Mouse (Mus musculus) heart, embryonic 14.5 days (tissue): ENCODE measurements around the gene Cd2bp2. TPM values are rescaled to one million over a fixed set of nuclear protein-coding genes. Genes with fewer than 3 reads are reported as not detected.

Experiments
- ATAC-seq: fragments of 200-750 bp; cut with Nextera tagmentation; 2 replicates; pipeline ENCODE4 v1.8.0; 2017; ENCODE audit warnings: low read depth, moderate TSS enrichment; ENCODE audit not compliant: insufficient number of reproducible peaks, insufficient read depth, low FRiP score
- H3K27ac ChIP-seq, 2 experiments: fragments of 200-500 bp in 1 of 2; fragments of 300-500 bp in 1 of 2; sonication (generic) in 1 of 2; replicated peaks in 1 of 2; 2 replicates each; pipeline ENCODE4 v1.5.1; 2012 to 2014; ENCODE audit warnings: low read depth in 2 of 2, low read length in 2 of 2, control low read depth in 1 of 2, mild to moderate bottlenecking in 1 of 2, mixed read lengths in 1 of 2; ENCODE audit not compliant: control insufficient read depth in 1 of 2, insufficient read depth in 1 of 2
- H3K27me3 ChIP-seq: fragments of 300-500 bp; sonication (generic); 2 replicates; pipeline ENCODE4 v1.6.1; 2014; ENCODE audit warnings: mild to moderate bottlenecking, low read length, control low read depth; ENCODE audit not compliant: control insufficient read depth, insufficient read depth
- H3K36me3 ChIP-seq: fragments of 300-500 bp; sonication (generic); 2 replicates; pipeline ENCODE4 v1.6.1; 2014; ENCODE audit warnings: mild to moderate bottlenecking, control low read depth, low read length, mixed read lengths; ENCODE audit not compliant: control insufficient read depth, insufficient read depth
- H3K4me1 ChIP-seq, 2 experiments: fragments of 200-500 bp in 1 of 2; fragments of 300-500 bp in 1 of 2; sonication (generic) in 1 of 2; 2 replicates each; pipeline ENCODE4 v1.6.1; 2012 to 2014; ENCODE audit warnings: low read length in 2 of 2, control low read depth in 1 of 2, mixed read lengths in 1 of 2; ENCODE audit not compliant: control insufficient read depth in 2 of 2, insufficient read depth in 2 of 2
- H3K4me2 ChIP-seq: fragments of 300-500 bp; sonication (generic); 2 replicates; pipeline ENCODE4 v1.6.1; 2014; ENCODE audit warnings: mild to moderate bottlenecking, low read length
- H3K4me3 ChIP-seq, 2 experiments: fragments of 200-500 bp in 1 of 2; fragments of 300-500 bp in 1 of 2; sonication (generic) in 1 of 2; 2 replicates each; pipeline ENCODE4 v1.5.1; 2012 to 2014; ENCODE audit warnings: low read length in 2 of 2, mild to moderate bottlenecking in 2 of 2, control low read depth in 1 of 2, low read depth in 1 of 2, moderate library complexity in 1 of 2; ENCODE audit not compliant: control insufficient read depth in 1 of 2, insufficient read depth in 1 of 2
- H3K9ac ChIP-seq: fragments of 300-500 bp; sonication (generic); 2 replicates; pipeline ENCODE4 v1.6.1; 2014; ENCODE audit warnings: mild to moderate bottlenecking, low read length
- H3K9me3 ChIP-seq: fragments of 300-500 bp; sonication (generic); 2 replicates; pipeline ENCODE4 v1.6.1; 2016; ENCODE audit warnings: low read length, control low read depth; ENCODE audit not compliant: control insufficient read depth
- WGBS: fragments of 180-500 bp; shearing (Covaris S2); extraction: QIAGEN DNeasy Blood & Tissue Kit; methylation state at CpG from one replicate; pipeline ENCODE4 v1.1.7; 2014; 5-methylcytosine and 5-hydroxymethylcytosine counted together
- polyA plus RNA-seq: library from polyadenylated mRNA; unstranded; fragments of >200 nt; fragmentation: Nextera tagmentation; extraction: Ambion mirVana; gene quantifications from 2 replicates; pipeline ENCODE4 v1.2.1, GENCODE M21; 2014

Gene Cd2bp2
- polyA plus RNA-seq, 1 experiment from 2014 or later = 34.8 TPM

DNA sequence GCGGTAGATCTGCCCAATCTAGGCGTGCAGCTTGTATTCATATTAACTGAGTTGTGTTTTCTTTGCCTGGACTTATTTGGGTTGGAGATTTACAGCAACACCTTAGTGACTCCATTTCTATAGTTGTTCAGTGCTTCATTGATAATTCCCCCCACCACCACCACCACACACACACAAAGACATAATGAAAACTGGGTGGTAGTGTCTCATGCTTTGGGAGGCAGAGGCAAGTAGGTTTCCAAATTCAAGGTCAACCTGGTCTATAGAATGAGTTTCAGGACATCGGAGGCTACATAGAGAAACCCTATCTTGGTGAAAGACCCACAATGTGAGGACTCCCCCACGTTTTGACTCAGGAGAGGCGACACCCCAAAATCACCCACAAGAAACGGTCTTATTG lies 28.8 kb upstream of the Cd2bp2 start:
- Histone ChIP-seq H3K27ac (no peak overlapping the region), H3K9me3 (no peaks in the 10 kb centered on the region), H3K4me3 (no peak overlapping the region), H3K4me1 (no peaks in the 10 kb centered on the region; a peak in 2 of 4 replicates), H3K4me2 (no peak overlapping the region), H3K36me3 (peaks cover 5% of the 10 kb centered on the region; the same call in 1 of the 2 replicates), H3K9ac (no peak overlapping the region), H3K27me3 (no peaks in the 10 kb centered on the region)
- ATAC-seq = no peak
- 88% methylated on average over 6 of the region's 6 CpGs for WGBS

DNA sequence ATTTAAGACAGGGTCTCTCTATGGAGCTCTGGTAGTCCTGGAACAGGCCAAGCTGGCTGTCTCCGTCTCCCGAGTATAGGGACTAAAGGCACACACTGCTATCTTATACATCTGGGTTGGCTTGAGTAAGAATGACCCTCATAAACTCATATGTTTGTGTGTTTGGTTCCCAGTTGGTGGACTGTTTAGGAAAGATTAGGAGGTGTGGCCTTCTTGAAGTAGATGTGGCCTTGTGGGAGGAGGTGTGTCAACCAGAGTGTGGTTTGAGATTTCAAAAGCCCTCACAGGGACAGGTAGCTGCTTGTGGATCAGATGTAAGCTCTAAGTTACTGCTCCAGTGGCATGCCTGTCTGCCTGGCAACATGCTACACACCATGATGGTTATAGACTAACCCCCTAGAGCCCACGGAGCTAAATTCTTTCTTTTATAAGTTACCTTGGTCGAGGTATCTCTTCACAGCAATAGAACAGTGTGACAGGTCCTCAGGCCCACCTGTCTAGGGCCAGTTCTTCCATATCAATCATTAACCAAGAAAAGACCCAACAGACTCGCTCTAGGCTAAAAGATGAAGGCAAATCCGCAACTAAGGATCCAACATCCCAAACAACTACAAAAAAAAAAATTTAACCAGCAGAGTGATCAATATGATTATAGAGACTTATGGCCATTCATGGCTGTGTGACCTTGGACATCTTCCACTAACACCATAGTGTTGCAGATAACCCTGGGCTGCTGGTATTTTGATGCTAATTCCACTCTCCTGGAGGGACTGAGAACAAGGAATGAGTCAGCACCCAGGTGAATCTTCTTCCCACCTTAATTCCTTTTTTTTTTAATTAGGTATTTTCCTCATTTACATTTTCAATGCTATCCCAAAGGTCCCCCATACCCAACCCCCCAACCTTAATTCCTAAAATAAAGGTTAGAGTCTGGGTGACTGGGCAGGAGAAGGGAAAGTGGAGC lies 27.9 kb upstream of the Cd2bp2 start:
- Histone ChIP-seq H3K9me3 (no peaks in the 10 kb centered on the region), H3K27me3 (no peaks in the 10 kb centered on the region), H3K4me2 (no peak overlapping the region), H3K4me3 (no peak overlapping the region), H3K4me1 (no peaks in the 10 kb centered on the region; a peak in 2 of 4 replicates), H3K36me3 (no peaks in the 10 kb centered on the region), H3K9ac (no peak overlapping the region), H3K27ac (no peak overlapping the region)
- no peak for ATAC-seq
- WGBS = 80% methylated on average over 6 of the region's 6 CpGs

DNA sequence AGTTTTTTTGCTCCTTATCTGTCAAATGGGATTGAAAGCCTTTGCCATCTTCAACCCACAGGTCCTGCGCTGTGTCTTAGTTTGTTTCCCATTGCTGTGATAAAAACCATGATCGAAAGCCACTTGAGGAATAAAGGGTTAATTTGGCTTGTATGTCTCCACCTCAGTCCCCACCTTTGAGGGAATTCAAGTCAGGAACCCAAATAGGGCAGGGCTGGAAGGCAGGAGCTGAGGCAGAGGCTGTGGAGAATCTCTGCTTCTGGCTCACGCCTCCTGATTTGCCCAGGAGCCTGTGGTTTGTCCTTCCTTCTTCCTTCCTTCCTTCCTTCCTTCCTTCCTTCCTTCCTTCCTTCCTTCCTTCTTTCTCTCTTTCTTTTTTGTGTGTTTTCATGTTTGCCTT lies 27.3 kb upstream of the Cd2bp2 start:
- H3K4me1 ChIP-seq = peaks cover 0 to 3% of the 10 kb centered on the region in 2 experiments

DNA sequence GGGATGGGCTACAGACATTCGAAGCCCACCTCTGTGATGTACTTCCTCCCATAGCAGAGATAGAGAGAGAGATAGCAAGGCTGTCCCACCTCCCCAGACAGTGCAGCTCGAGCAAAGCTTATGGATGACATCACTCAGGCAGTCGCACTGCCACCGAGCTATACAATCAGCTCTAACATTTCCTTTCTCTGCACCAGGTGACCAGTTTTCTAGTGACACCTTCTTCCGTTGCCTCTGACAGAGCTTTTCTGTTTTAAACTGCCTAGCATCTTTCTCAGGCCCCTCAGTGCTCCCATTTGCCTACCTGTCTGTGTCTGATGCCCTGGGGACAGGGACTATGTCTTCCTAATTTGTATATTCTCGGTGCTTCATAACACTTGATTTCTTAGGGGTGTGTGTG lies 24.6 kb upstream of the Cd2bp2 start:
- H3K9me3 ChIP-seq = no peaks in the 10 kb centered on the region
- no peak overlapping the region for H3K9ac ChIP-seq
- peaks cover 14 to 18% of the 10 kb centered on the region in 2 experiments for H3K4me1 ChIP-seq
- no peak overlapping the region for H3K27ac ChIP-seq
- H3K36me3 ChIP-seq = no peaks in the 10 kb centered on the region
- H3K27me3 ChIP-seq = no peaks in the 10 kb centered on the region
- no peak for ATAC-seq
- WGBS = 68% methylated on average over 6 of the region's 6 CpGs
- H3K4me2 ChIP-seq = no peak overlapping the region
- H3K4me3 ChIP-seq = no peak overlapping the region

More for the DNA sequence above, 27.3 kb upstream of the Cd2bp2 start:
- ATAC-seq = no peak
- H3K4me3 ChIP-seq = no peak overlapping the region
- H3K9ac ChIP-seq = no peak overlapping the region
- H3K27ac ChIP-seq = no peak overlapping the region
- no peaks in the 10 kb centered on the region for H3K36me3 ChIP-seq
- WGBS = 93% methylated on average over 3 of the region's 3 CpGs
- no peaks in the 10 kb centered on the region for H3K27me3 ChIP-seq
- H3K4me2 ChIP-seq = no peak overlapping the region
- no peaks in the 10 kb centered on the region for H3K9me3 ChIP-seq

DNA sequence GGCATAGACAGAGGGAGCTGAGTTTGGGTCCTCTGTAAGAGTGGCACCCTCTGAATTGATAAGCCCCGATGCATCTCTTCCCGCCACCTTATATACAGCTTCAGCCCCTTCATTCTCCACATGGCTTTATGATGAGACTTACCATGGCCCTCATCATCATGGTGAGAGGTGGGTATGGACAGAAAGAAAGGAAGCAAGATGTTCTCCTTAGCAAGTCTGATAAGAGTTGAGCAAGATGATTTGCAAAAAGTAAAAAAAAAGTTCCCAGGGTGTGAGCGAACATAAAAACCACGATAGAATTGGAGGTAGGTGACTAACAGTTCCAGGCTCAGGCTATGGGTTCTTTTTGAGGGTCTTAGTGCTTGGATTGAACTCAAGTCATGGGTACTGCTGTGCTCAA lies 22.8 kb upstream of the Cd2bp2 start:
- peaks cover 26 to 27% of the 10 kb centered on the region in 2 experiments for H3K4me1 ChIP-seq
- H3K27me3 ChIP-seq = no peaks in the 10 kb centered on the region
- no peaks in the 10 kb centered on the region for H3K36me3 ChIP-seq
- no peak overlapping the region for H3K27ac ChIP-seq
- H3K4me3 ChIP-seq = no peak overlapping the region
- H3K4me2 ChIP-seq = no peak overlapping the region
- no peaks in the 10 kb centered on the region for H3K9me3 ChIP-seq
- H3K9ac ChIP-seq = no peak overlapping the region
- 96% methylated on average over 4 of the region's 4 CpGs for WGBS
- ATAC-seq = no peak

DNA sequence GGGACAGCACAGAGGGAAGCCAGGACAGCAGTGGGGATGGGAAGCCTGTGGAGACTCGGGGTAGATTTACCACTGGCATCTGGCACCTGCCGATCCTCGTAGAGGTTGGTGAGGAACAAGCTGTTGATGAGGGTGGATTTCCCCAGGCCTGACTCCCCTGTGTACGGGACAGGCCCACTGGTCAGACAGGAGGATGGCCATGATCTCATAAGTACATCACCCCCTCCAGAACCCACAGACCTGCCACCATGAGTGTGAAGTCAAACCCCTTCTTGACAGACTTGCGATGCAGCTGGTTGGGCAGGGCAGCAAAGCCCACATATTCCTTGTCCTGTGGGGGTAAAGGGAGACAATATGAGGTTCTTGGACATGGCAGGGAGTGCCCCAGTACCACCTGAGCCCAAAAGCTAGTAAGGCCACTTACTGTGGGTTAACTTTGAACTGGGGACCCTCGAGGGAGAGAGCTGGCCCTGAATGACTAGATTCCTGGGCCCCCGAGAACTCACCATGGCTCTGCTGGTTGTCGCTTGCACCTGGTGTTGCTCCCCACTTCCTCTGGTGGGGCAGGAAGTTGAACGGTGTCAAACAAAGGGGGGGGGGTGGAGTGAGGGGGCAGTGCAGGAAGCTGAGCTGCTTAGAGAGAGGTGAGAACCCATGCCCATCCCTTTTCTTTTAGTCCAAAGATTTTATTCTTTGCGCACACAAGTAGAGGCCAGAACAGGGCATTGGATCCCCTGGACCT lies 22.2 kb upstream of the Cd2bp2 start:
- peak overlapping the region; percentile 42 for H3K4me2 ChIP-seq
- WGBS = 54% methylated on average over 10 of the region's 10 CpGs
- ATAC-seq = no peak
- peak overlapping the region; percentile 34; the same call in 1 of the 2 replicates for H3K9ac ChIP-seq
- H3K4me3 ChIP-seq = no peak overlapping the region
- no peaks in the 10 kb centered on the region for H3K36me3 ChIP-seq
- H3K9me3 ChIP-seq = no peaks in the 10 kb centered on the region
- H3K4me1 ChIP-seq = peaks cover 26 to 28% of the 10 kb centered on the region in 2 experiments
- H3K27me3 ChIP-seq = no peaks in the 10 kb centered on the region
- H3K27ac ChIP-seq = peak overlapping the region; percentile 79 to 81

DNA sequence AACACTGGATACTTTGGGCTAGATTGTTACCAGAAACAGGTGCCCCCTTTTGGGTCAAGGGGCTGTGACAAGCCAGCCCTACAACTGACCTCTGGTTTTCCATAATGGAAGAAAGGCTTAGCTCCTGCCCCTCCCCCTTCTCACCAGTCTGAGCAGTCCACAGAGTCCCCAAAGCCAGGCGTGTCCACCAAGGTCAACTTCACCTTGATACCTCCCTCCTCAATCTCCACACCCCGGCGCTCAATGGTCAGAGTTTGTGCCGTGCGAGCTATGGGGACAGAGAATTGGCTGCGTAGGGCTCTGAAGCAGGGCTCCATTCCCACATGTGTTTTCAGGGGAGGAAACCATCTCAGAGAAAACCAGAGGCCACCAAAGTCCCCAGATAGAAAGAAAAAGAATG lies 21.6 kb upstream of the Cd2bp2 start:
- H3K27ac ChIP-seq = peak overlapping the region; percentile 79 to 81
- ATAC-seq = no peak; the same call in 1 of the 2 replicates
- H3K27me3 ChIP-seq = no peaks in the 10 kb centered on the region
- H3K4me2 ChIP-seq = peak overlapping the region; percentile 42
- H3K36me3 ChIP-seq = no peaks in the 10 kb centered on the region
- H3K4me3 ChIP-seq = no peak overlapping the region
- WGBS = 34% methylated on average over 6 of the region's 6 CpGs
- H3K4me1 ChIP-seq = peaks cover 26 to 28% of the 10 kb centered on the region in 2 experiments
- H3K9ac ChIP-seq = peak overlapping the region; percentile 34; the same call in 1 of the 2 replicates
- no peaks in the 10 kb centered on the region for H3K9me3 ChIP-seq
